In the genomic region with DNA sequence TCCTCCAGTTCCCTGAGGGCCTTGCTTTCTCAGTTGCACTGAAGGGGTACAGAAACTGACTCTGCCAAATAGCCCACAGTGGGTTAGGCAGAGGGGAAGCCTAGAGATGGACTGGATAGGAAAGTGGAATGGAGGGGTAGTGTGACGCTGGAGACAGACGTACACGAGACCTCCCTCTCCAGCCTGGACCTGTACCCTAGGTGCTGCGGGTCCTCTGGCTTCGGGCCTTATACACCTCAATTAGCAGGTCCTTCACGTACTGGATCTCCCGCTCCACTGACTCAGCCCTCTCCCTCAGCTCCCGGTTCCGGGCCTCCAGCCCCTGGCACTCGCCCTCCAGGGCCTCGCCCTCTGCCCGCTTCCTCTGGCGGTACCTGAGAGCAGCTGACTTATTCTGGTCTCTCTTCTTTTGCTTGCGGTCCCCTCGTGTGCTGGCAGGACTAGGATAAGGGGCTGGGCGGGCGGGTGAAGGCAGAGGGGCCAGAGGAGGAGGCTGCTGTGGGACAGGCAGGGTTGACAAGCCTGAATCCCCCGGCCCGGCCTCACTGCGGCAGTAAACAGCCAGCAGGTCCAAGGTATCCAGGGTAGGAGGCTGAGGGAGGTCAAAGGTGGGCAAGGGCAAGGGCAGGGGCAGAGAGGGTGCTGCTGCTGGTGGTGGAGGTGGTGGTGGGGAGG, we compare ENCODE assay signal across 1 mouse cellular context.
TF ChIP-seq lines count a peak whose summit lies in the region.

No protein-coding gene starts in this region.

TF ChIP-seq in CH12.LX, 34 proteins besides CTCF, POLR2A, EP300 and RAD21 (continued from another document):
- TF ChIP-seq HCFC1 (IDR thresholded peaks at IDR 0.05; ENCODE audit: low read depth, low read length): no peak
- no peak for TF ChIP-seq IRF4 (IDR thresholded peaks at IDR 0.05; ENCODE audit: low read depth, low read length)
TF ChIP-seq in CH12.LX: peak in this region for 0.
